Mouse (Mus musculus) cerebellum, adult 2 months (tissue): ENCODE measurements around the gene Larp4b. TPM values are rescaled to one million over a fixed set of nuclear protein-coding genes. Genes with fewer than 3 reads are reported as not detected.
"Not testable (repeated sequence)": the region's sequence is repeated elsewhere in the genome, so short reads cannot be mapped to it uniquely, and the experiment has no call there.

Experiments used
- DNase-seq, 2 experiments: peaks; one replicate each; pipeline ENCODE4 v3.0.0; 2021
- H3K27ac ChIP-seq: fragments of 200-500 bp; 2 replicates; pipeline ENCODE4 v1.5.1; 2012; ENCODE audit warnings: low read length, control low read depth, inconsistent platforms; ENCODE audit not compliant: insufficient read depth
- H3K27me3 ChIP-seq: fragments of 200-500 bp; 2 replicates; pipeline ENCODE4 v1.6.1; 2012; ENCODE audit warnings: inconsistent platforms, mild to moderate bottlenecking, low read length, moderate library complexity; ENCODE audit not compliant: control insufficient read depth, insufficient read depth
- H3K4me1 ChIP-seq: fragments of 200-500 bp; 2 replicates; pipeline ENCODE4 v1.6.1; 2011; ENCODE audit warnings: low read length; ENCODE audit not compliant: control insufficient read depth, insufficient read depth
- H3K4me3 ChIP-seq: fragments of 200-500 bp; replicated peaks from 2 replicates; pipeline ENCODE3; 2011; ENCODE audit warnings: mild to moderate bottlenecking, low read depth, low read length, control low read depth; ENCODE audit not compliant: insufficient read depth
- CTCF ChIP-seq: fragments of 200-500 bp; IDR thresholded peaks from 2 replicates; pipeline ENCODE4 v1.5.1; 2011; ENCODE audit warnings: low read depth, mild to moderate bottlenecking, control low read depth, low read length, moderate library complexity, borderline replicate concordance; ENCODE audit not compliant: insufficient read depth
- POLR2A ChIP-seq: fragments of 200-500 bp; IDR thresholded peaks from 2 replicates; pipeline ENCODE4 v1.6.1; 2011; ENCODE audit warnings: low read length, control low read depth, borderline replicate concordance; ENCODE audit not compliant: insufficient read depth
- WGBS: fragments of 180-500 bp; shearing (Covaris S2); methylation state at CpG from one replicate; pipeline ENCODE4 v1.1.7; 2018; 5-methylcytosine and 5-hydroxymethylcytosine counted together
- polyA plus RNA-seq: library from polyadenylated mRNA; depleted of rRNA; stranded (reverse); fragments of >200 nt; gene quantifications from 2 replicates; pipeline ENCODE4 v1.2.3, GENCODE M21; 2012; rRNA removed

Gene Larp4b
- polyA plus RNA-seq: 35.4 and 35.7 TPM in 2 replicates

DNA sequence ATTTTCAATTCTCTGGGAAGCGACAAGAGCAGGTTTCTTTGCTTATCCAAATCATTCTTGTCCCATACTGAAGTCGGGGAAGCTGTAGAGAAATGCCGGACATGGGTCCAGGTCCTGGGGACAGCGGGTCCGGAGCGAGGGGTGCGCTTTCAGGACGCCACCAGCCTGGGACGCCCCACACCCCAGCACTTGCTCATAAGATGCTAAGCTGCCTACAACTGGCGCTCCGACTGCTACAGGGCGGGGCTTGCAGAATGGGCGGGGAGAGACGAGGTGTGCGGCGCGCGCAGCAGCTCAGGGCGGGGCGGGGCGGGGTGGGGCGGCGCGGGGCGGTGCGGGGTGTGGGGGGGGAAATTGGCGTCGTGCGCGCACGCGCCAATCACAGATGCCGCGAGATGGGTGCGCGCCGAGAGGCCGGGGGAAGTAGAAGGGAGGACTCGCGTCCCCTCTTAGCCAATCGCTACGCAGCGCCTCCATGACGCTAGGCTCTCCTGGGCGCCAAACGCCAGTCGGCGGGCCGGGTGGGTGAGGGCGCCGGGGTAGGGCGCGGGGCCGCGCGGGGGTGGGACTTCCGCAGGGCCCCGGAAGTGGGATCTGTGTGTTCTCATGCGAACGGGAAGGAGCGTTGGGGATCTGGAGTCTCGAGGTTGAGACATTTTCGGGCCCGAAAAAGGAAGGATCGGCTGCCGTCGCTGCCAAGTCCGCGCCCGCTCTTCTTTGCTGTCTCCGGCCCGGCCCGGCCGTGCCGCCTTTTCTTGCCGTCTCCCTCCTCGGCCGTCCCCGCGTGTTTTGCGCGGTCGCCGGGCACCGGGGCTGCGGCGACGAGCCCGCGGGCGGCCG is at the start of gene Larp4b:
Gene Larp4b, plus strand, starts transcription at position 566 of the 840 bp plus-strand sequence.
- peak within 1 kb of the TSS; percentile 84 for H3K27ac ChIP-seq
- peak; percentile 95 to 98 for DNase-seq
- no peaks in the 10 kb centered on the region for H3K27me3 ChIP-seq
- 1% methylated on average over 90 of the region's 92 CpGs for WGBS
- peak within 1 kb of the TSS; percentile 90 for H3K4me3 ChIP-seq
- TF ChIP-seq CTCF (no peak), POLR2A (peak; percentile 73)
- no peaks in the 10 kb centered on the region for H3K4me1 ChIP-seq

DNA sequence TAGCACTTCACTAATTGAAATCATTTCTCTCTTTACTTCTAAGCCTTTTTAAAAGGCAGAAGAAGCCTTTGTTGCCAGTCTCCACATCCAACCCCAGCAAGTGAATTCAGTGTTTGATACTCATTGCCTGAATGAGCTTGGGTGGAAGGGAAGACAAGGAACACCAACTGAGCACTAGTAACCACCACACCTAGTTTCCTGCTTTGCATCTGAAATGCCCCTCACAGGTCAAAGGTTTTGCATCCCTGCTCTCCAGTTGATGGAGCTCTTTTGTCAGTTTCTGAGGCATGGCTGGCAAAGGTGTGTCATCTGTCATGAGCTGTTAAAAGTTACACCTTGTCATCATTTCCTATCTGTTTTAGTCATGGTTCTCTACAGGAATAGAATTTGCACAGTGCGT is 49.0 kb upstream of the Larp4b start:
- no peaks in the 10 kb centered on the region for H3K27me3 ChIP-seq
- no peak for DNase-seq
- no peaks in the 10 kb centered on the region for H3K4me1 ChIP-seq
- H3K4me3 ChIP-seq: no peak overlapping the region
- 96% methylated on average over 1 of the region's 1 CpGs for WGBS
- TF ChIP-seq POLR2A (no peak), CTCF (no peak)
- no peak overlapping the region for H3K27ac ChIP-seq

DNA sequence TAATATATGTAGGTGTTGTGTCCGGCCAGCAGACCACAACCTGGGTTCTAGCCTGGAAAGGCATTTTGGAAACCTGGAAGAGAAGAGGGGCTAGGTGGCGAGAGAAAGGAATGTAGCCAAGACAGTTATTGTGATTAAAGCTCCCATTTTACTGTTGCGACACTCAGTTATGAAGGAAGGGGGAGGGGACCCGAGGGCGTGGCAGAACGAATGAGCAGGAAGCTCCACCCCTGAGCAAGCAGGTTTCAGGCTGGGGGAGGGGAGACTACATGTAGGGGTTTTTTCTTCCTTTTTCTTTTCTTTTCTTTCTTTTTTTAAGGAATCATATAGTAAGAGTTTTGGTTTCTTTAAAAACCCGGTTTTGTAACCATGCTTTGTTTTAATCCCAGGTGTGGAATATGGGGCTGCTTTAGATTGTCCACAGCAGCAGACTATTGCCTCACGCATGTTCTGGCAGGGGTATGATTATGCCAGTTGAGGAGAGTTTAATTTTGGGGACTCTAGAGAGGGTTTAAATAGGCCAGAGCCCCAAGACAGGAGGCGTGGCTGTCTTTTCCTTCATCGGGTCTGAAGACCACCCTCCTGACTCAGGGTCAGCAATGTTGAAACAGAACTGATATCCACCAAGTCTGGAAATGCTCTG is 41.5 kb upstream of the Larp4b start:
- not testable (repeated sequence) for DNase-seq, H3K4me1 ChIP-seq, H3K27ac ChIP-seq, H3K27me3 ChIP-seq, H3K4me3 ChIP-seq
- WGBS: 61% methylated on average over 10 of the region's 10 CpGs

DNA sequence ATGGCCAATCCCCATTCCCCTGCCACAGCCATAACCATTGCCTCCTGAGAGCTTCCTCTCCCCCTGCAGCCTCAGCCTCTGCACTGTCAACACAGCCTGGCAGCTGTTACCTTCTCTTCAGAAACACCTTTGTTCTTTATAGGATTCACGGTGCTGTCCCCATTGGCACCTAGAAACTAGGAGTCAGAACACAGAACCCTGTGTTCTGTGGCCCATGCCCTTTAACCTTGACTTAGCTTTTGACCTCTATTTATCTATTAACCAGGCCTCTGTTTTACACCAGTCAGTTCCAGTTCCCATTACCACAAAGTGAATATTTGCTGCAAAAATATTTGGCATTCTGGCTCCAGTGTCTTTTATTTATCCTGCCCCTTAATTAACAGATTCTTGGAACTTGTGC is 36.4 kb upstream of the Larp4b start:
- TF ChIP-seq POLR2A (no peak), CTCF (no peak)
- DNase-seq: no peak
- 92% methylated on average over 1 of the region's 1 CpGs for WGBS
- Histone ChIP-seq H3K27ac (no peak overlapping the region), H3K4me3 (no peak overlapping the region), H3K4me1 (peaks cover 7% of the 10 kb centered on the region), H3K27me3 (no peaks in the 10 kb centered on the region)

DNA sequence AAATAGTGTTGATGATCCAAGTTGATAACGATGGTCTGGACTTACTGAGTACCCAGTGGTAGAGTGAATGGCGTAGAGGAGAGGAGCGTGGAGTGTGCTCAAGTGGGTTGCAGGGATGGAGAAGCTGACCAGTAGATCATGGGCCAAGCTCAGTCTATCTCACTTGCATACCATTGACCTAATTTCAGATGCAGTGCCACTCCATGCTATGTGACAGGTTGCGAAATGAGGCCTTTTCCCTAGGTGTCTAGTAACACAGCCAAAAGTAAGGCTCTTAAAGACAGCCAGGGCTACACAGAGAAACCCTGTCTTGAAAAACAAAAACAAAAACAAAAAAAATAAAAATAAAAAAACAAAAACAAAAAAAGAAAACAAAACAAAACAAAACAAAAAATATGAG is 35.0 kb upstream of the Larp4b start:
- peak in 1 of 2 experiments; percentile 9 for DNase-seq
- Histone ChIP-seq H3K27ac (no peak overlapping the region), H3K4me1 (peaks cover 7% of the 10 kb centered on the region), H3K4me3 (no peak overlapping the region), H3K27me3 (no peaks in the 10 kb centered on the region)
- WGBS: 59% methylated on average over 4 of the region's 4 CpGs
- TF ChIP-seq POLR2A (no peak), CTCF (no peak)

DNA sequence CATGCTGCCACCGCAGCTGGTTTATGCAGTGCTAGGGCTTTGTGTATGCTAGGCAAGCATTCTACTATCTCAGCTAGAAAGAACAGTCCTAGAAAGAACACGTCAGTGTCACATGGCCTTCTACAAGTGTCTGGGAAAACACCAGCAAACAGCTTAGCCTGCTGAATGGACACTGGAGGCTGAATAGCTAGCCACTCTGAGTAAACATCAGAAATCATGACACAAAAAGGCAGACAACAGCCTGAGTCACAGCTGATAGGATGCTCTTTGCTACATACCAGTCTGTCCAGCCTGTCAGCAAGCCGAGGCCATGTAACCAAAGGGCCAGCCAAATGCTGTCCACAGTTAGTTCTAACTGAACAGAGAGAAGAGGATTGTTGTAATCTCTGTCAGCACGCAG is 32.3 kb upstream of the Larp4b start:
- Histone ChIP-seq H3K27me3 (no peaks in the 10 kb centered on the region), H3K27ac (no peak overlapping the region), H3K4me1 (peaks cover 7% of the 10 kb centered on the region), H3K4me3 (no peak overlapping the region)
- WGBS: 80% methylated on average over 4 of the region's 4 CpGs
- no peak for DNase-seq
- TF ChIP-seq POLR2A (no peak), CTCF (no peak)

DNA sequence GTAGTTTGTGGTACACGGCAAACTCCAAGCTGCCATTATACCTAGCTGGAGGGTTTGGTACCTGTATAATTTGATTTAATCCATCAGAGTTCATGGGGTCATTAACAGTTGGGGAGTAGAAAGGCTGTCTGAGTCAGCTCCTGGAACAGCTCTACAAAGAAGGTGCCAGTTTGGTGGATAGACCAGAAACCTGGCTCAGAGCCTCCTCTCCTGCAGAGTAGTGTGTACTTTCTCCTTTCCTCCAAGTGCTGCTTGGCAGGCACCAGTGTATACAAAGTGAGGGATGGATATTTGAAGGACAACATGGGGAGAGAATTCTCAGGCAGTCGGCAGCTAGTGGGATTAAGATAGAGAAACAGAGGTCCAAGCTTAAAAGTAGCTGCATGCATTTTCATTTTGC is 29.5 kb upstream of the Larp4b start:
- Histone ChIP-seq H3K27me3 (no peaks in the 10 kb centered on the region), H3K4me3 (no peak overlapping the region), H3K27ac (no peak overlapping the region), H3K4me1 (no peaks in the 10 kb centered on the region)
- DNase-seq: peak; percentile 57 to 83
- TF ChIP-seq POLR2A (no peak), CTCF (no peak)
- 14% methylated on average over 2 of the region's 2 CpGs for WGBS

DNA sequence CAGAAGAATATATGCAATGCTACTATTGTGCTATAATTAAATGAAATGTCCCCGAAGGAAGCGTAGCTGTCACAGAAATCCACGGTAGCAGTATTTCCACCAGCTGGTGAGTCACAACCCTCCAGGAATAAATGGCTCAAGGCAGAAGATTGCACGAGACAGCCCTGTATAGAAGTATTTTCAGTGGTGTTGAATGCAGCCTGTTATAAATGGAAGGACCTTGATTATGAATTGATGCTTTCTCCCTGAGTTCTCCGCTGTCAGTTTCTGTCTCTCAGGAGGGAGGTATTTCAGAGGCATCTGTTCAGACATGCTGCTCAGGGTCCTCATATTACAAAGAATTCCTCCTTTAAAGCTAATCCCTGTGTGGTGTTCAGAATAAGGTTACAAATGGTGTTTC is 27.6 kb upstream of the Larp4b start:
- no peaks in the 10 kb centered on the region for H3K27me3 ChIP-seq
- no peak for DNase-seq
- H3K27ac ChIP-seq: no peak overlapping the region
- H3K4me1 ChIP-seq: no peaks in the 10 kb centered on the region
- no peak for TF ChIP-seq CTCF
- TF ChIP-seq POLR2A: no peak
- no peak overlapping the region for H3K4me3 ChIP-seq
- 69% methylated on average over 5 of the region's 5 CpGs for WGBS
